Mouse (Mus musculus): ENCODE data around the gene Faf1.

Gene Faf1

GRCm38 (mm10) chr4:109676218-109677215 is at the start of gene Faf1:
Faf1 (plus strand) TSS chr4:109676588.
- DNase-seq (ENCODE audit: low spot score in 2 of 2), result peak; percentile 96 to 97

GRCm38 (mm10) chr4:109630215-109630614 is 46.2 kb upstream of the Faf1 start:
- DNase-seq (ENCODE audit: low spot score in 2 of 2), result no peak

GRCm38 (mm10) chr4:109631029-109631428 is 45.4 kb upstream of the Faf1 start:
- DNase-seq (ENCODE audit: low spot score in 2 of 2), result no peak

- peak in 1 of 2 experiments; percentile 7 for DNase-seq (ENCODE audit: low spot score in 2 of 2)
These were observed 41.4 kb upstream of the Faf1 start for GRCm38 (mm10) chr4:109634971-109635370.

GRCm38 (mm10) chr4:109639356-109639755 is 37.0 kb upstream of the Faf1 start:
- DNase-seq (ENCODE audit: low spot score in 2 of 2), result no peak

GRCm38 (mm10) chr4:109640141-109640540 is 36.2 kb upstream of the Faf1 start:
- no peak for DNase-seq (ENCODE audit: low spot score in 2 of 2)

GRCm38 (mm10) chr4:109641451-109641850 is 34.9 kb upstream of the Faf1 start:
- DNase-seq (ENCODE audit: low spot score in 2 of 2), result no peak

- DNase-seq (ENCODE audit: low spot score in 2 of 2), result no peak
These were observed 29.1 kb upstream of the Faf1 start for GRCm38 (mm10) chr4:109647281-109647680.

GRCm38 (mm10) chr4:109649331-109649730 is 27.1 kb upstream of the Faf1 start:
- DNase-seq (ENCODE audit: low spot score in 2 of 2), result no peak

GRCm38 (mm10) chr4:109653251-109653650 is 23.1 kb upstream of the Faf1 start:
- no peak for DNase-seq (ENCODE audit: low spot score in 2 of 2)

GRCm38 (mm10) chr4:109654701-109655100 is 21.7 kb upstream of the Faf1 start:
- no peak for DNase-seq (ENCODE audit: low spot score in 2 of 2)

- DNase-seq (ENCODE audit: low spot score in 2 of 2), result no peak
These were observed 20.6 kb upstream of the Faf1 start for GRCm38 (mm10) chr4:109655738-109656137.

GRCm38 (mm10) chr4:109656301-109656700 is 20.1 kb upstream of the Faf1 start:
- DNase-seq (ENCODE audit: low spot score in 2 of 2), result no peak

- DNase-seq (ENCODE audit: low spot score in 2 of 2), result peak; percentile 8 to 14
These were observed 19.2 kb upstream of the Faf1 start for GRCm38 (mm10) chr4:109657021-109657850.

GRCm38 (mm10) chr4:109657851-109658500 is 18.4 kb upstream of the Faf1 start:
- DNase-seq (ENCODE audit: low spot score in 2 of 2), result no peak

GRCm38 (mm10) chr4:109658826-109659225 is 17.6 kb upstream of the Faf1 start:
- DNase-seq (ENCODE audit: low spot score in 2 of 2), result no peak

- no peak for DNase-seq (ENCODE audit: low spot score in 2 of 2)
These were observed 16.8 kb upstream of the Faf1 start for GRCm38 (mm10) chr4:109659571-109659970.

- no peak for DNase-seq (ENCODE audit: low spot score in 2 of 2)
These were observed 15.8 kb upstream of the Faf1 start for GRCm38 (mm10) chr4:109660568-109660967.

GRCm38 (mm10) chr4:109661183-109661582 is 15.2 kb upstream of the Faf1 start:
- no peak for DNase-seq (ENCODE audit: low spot score in 2 of 2)

- no peak for DNase-seq (ENCODE audit: low spot score in 2 of 2)
These were observed 14.1 kb upstream of the Faf1 start for GRCm38 (mm10) chr4:109662271-109662670.

GRCm38 (mm10) chr4:109664091-109664490 is 12.3 kb upstream of the Faf1 start:
- no peak for DNase-seq (ENCODE audit: low spot score in 2 of 2)

Measured in spleen, postnatal 14 days (tissue).